Mouse (Mus musculus) ovary, postnatal 36 days (tissue): ENCODE results near the gene Gm17555.
"Not testable (repeated sequence)": the region's sequence is repeated elsewhere in the genome, so short reads cannot be mapped to it uniquely, and the experiment has no call there.

Experiments used
- DNase-seq: peaks from one replicate; pipeline ENCODE4 v3.0.0; 2022; ENCODE audit warnings: low spot score, mixed read lengths

Gm17555 gene

GRCm38 (mm10) chr2:126214800-126215199 lies at the start of gene Gm17555:
Gm17555 (plus strand) TSS chr2:126215100.
- DNase-seq = not testable (repeated sequence)

- DNase-seq = no peak
Observed at GRCm38 (mm10) chr2:126165277-126166018, 49.5 kb upstream of the Gm17555 start.

- DNase-seq = no peak
Observed at GRCm38 (mm10) chr2:126166335-126166734, 48.6 kb upstream of the Gm17555 start.

- no peak for DNase-seq
Observed at GRCm38 (mm10) chr2:126166848-126167617, 47.9 kb upstream of the Gm17555 start.

GRCm38 (mm10) chr2:126171427-126171826 lies 43.5 kb upstream of the Gm17555 start:
- no peak for DNase-seq

- DNase-seq = no peak
Observed at GRCm38 (mm10) chr2:126191306-126191705, 23.6 kb upstream of the Gm17555 start.

- DNase-seq = no peak
Observed at GRCm38 (mm10) chr2:126192129-126192528, 22.8 kb upstream of the Gm17555 start.

- DNase-seq = no peak
Observed at GRCm38 (mm10) chr2:126195631-126196356, 19.1 kb upstream of the Gm17555 start.

- no peak for DNase-seq
Observed at GRCm38 (mm10) chr2:126198971-126199370, 15.9 kb upstream of the Gm17555 start.

- no peak for DNase-seq
Observed at GRCm38 (mm10) chr2:126211011-126211680, 3.8 kb upstream of the Gm17555 start.

- no peak for DNase-seq
Observed at GRCm38 (mm10) chr2:126227581-126227980, 12.7 kb downstream of the Gm17555 start.

- no peak for DNase-seq
Observed at GRCm38 (mm10) chr2:126231731-126232130, 16.8 kb downstream of the Gm17555 start.

- DNase-seq = no peak
Observed at GRCm38 (mm10) chr2:126236905-126237304, 22.0 kb downstream of the Gm17555 start.

GRCm38 (mm10) chr2:126245446-126245845 lies 30.5 kb downstream of the Gm17555 start:
- DNase-seq = no peak

GRCm38 (mm10) chr2:126248536-126248935 lies 33.6 kb downstream of the Gm17555 start:
- no peak for DNase-seq

GRCm38 (mm10) chr2:126252211-126252610 lies 37.3 kb downstream of the Gm17555 start:
- DNase-seq = no peak
